Mouse (Mus musculus) bone marrow macrophage, adult 2 months (primary cell): ENCODE results near the gene Cdkn2c. TPM values are rescaled to one million over a fixed set of nuclear protein-coding genes. Genes with fewer than 3 reads are reported as not detected.

Experiments
- H3K27ac ChIP-seq: 2 replicates; pipeline ENCODE4 v1.5.1; 2012; ENCODE audit warnings: low read depth, low read length; ENCODE audit not compliant: insufficient read depth
- H3K4me1 ChIP-seq: 2 replicates; pipeline ENCODE4 v1.6.1; 2012; ENCODE audit warnings: low read length; ENCODE audit not compliant: control insufficient read depth, insufficient read depth
- H3K4me3 ChIP-seq: 2 replicates; pipeline ENCODE4 v1.5.1; 2012; ENCODE audit warnings: mild to moderate bottlenecking, low read length, moderate library complexity; ENCODE audit not compliant: insufficient read depth
- CTCF ChIP-seq: IDR thresholded peaks from 2 replicates; pipeline ENCODE4 v1.5.1; 2012; ENCODE audit warnings: low read depth, mild to moderate bottlenecking, low read length, moderate library complexity
- POLR2A ChIP-seq: IDR thresholded peaks from 2 replicates; pipeline ENCODE4 v1.6.1; 2012; ENCODE audit warnings: mild to moderate bottlenecking, low read depth, low read length, borderline replicate concordance
- polyA plus RNA-seq: library from polyadenylated mRNA; stranded (reverse); fragments of >200 nt; gene quantifications from 2 replicates; pipeline ENCODE4 v1.2.4, GENCODE M21; 2012; ENCODE audit not compliant: missing spikeins, insufficient read depth, insufficient read length

Cdkn2c gene
- polyA plus RNA-seq, 1 experiment: 63.5 TPM

GRCm38 (mm10) chr4:109671941-109672340, 5.0 kb upstream of the Cdkn2c start:
- no peak overlapping the region for H3K4me3 ChIP-seq
- H3K4me1 ChIP-seq: peaks cover 4% of the 10 kb centered on the region; the same call in 1 of the 2 replicates
- no peak for TF ChIP-seq POLR2A
- TF ChIP-seq CTCF: no peak
- no peak overlapping the region for H3K27ac ChIP-seq

GRCm38 (mm10) chr4:109670213-109670612, 3.2 kb upstream of the Cdkn2c start:
- TF ChIP-seq CTCF (no peak), POLR2A (no peak)
- H3K4me1 ChIP-seq: peaks cover 4% of the 10 kb centered on the region; the same call in 1 of the 2 replicates
- H3K27ac ChIP-seq: no peak overlapping the region
- H3K4me3 ChIP-seq: no peak overlapping the region

GRCm38 (mm10) chr4:109667518-109667917, 529 bp upstream of the Cdkn2c start:
- Histone ChIP-seq H3K27ac (peak overlapping the region; percentile 90), H3K4me1 (no peaks in the 10 kb centered on the region; the same call in 1 of the 2 replicates), H3K4me3 (peak overlapping the region; percentile 91)
- TF ChIP-seq CTCF: no peak
- no peak for TF ChIP-seq POLR2A

- H3K4me1 ChIP-seq: peaks cover 7% of the 10 kb centered on the region
- H3K27ac ChIP-seq: peak overlapping the region; percentile 86
- no peak for TF ChIP-seq POLR2A
- TF ChIP-seq CTCF: no peak
- peak overlapping the region; percentile 87 for H3K4me3 ChIP-seq
Measured at GRCm38 (mm10) chr4:109665982-109666460, 968 bp downstream of the Cdkn2c start.

- peak overlapping the region; percentile 86 for H3K27ac ChIP-seq
- TF ChIP-seq CTCF (no peak), POLR2A (no peak)
- H3K4me1 ChIP-seq: peaks cover 7% of the 10 kb centered on the region
- H3K4me3 ChIP-seq: peak overlapping the region; percentile 87
Measured at GRCm38 (mm10) chr4:109665101-109665981, 1.6 kb downstream of the Cdkn2c start.

- peaks cover 10% of the 10 kb centered on the region for H3K4me1 ChIP-seq
- TF ChIP-seq POLR2A: no peak
- TF ChIP-seq CTCF: no peak
- H3K27ac ChIP-seq: no peak overlapping the region
- H3K4me3 ChIP-seq: peak overlapping the region; percentile 53
Measured at GRCm38 (mm10) chr4:109664091-109664490, 2.9 kb downstream of the Cdkn2c start.

GRCm38 (mm10) chr4:109662271-109662670, 4.7 kb downstream of the Cdkn2c start:
- TF ChIP-seq CTCF (no peak), POLR2A (no peak)
- Histone ChIP-seq H3K27ac (no peak overlapping the region), H3K4me1 (peaks cover 10% of the 10 kb centered on the region), H3K4me3 (no peak overlapping the region)

- peaks cover 12% of the 10 kb centered on the region for H3K4me1 ChIP-seq
- no peak for TF ChIP-seq POLR2A
- no peak for TF ChIP-seq CTCF
Measured at GRCm38 (mm10) chr4:109661183-109661582, 5.8 kb downstream of the Cdkn2c start.

GRCm38 (mm10) chr4:109660568-109660967, 6.4 kb downstream of the Cdkn2c start:
- Histone ChIP-seq H3K4me1 (peaks cover 12% of the 10 kb centered on the region), H3K4me3 (no peak overlapping the region), H3K27ac (no peak overlapping the region)
- TF ChIP-seq CTCF (no peak), POLR2A (no peak)

More at GRCm38 (mm10) chr4:109661183-109661582, 5.8 kb downstream of the Cdkn2c start:
- Histone ChIP-seq H3K4me3 (no peak overlapping the region), H3K27ac (no peak overlapping the region)

- TF ChIP-seq POLR2A (no peak), CTCF (no peak)
- no peak overlapping the region for H3K4me3 ChIP-seq
- H3K4me1 ChIP-seq: peaks cover 12% of the 10 kb centered on the region
- H3K27ac ChIP-seq: no peak overlapping the region
Measured at GRCm38 (mm10) chr4:109659571-109659970, 7.4 kb downstream of the Cdkn2c start.
